In the genomic region with DNA sequence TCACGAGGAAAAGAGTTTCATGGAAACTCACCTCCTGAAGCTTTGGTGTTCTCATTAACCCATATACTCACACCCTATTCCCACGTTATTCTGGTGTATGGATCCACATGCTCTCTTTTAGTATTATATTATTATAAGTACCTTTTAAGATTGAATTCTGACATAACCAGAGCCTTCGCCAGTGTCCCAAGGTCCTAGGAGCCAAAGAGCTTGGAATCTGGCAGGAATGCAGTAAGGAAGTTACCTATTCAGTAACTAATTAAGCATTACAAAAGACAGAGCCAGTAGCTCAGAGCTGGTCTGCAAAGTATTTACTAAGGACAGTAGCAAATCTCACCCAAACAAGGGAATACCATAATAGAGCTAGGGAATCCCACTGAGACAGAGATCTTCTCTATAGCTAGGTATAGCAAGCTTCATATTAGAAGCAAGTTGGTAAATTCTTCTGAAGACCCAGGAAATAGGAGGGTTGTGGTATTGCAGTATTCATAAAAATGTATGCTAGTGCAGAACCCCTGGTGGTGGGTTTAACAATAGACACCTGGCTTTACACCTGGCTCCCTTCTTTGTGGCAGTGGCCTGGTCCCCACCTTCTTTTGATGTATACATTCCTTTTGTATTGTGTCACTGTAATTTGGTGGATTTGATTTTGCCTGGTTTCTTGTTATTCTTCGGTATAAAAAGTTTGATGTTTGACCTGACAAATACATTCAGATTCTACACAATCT, we compare ENCODE assay signal across 5 mouse cellular contexts.
A peak's percentile ranks its signal among the peaks of the same experiment; 100 is the strongest.
DNase-seq lines count a peak whose midpoint lies in the region.

No protein-coding gene starts in this region.

- DNase-seq in ES-CJ7 (ENCODE audit: low read depth, low spot score) (peak; percentile 57), R1 (ENCODE audit: low read depth, low spot score) (peak; percentile 90), ZHBTc4 (ENCODE audit: low read depth, low spot score) (peak; percentile 55)
- DNase-seq in kidney, adult 8-10 months = peak; percentile 11 to 24
- peak; percentile 1 to 4 for DNase-seq in kidney, postnatal 36 days

Comparison
In these comparisons a context has a peak if more than half of its experiments do, and no peak if none do; other contexts are left out.
1. Peak in every context shown above with its lines: DNase-seq.
2. DNase-seq: peak in every context shown above with its lines; median percentile 90 in R1; 57 in ES-CJ7; 55 in ZHBTc4; 18 in kidney, adult 8-10 months; 2 in kidney, postnatal 36 days.